Mouse (Mus musculus) forebrain, embryonic 13.5 days (tissue): ENCODE data around the gene Meis2. TPM values are rescaled to one million over a fixed set of nuclear protein-coding genes. Genes with fewer than 3 reads are reported as not detected.

Source experiments
- ATAC-seq: fragments of 200-750 bp; cut with Nextera tagmentation; 2 replicates; pipeline ENCODE4 v1.8.0; 2017
- H3K27ac ChIP-seq: fragments of 300-500 bp; sonication (generic); 2 replicates; pipeline ENCODE4 v1.5.1; 2015; ENCODE audit warnings: inconsistent platforms, mild to moderate bottlenecking, moderate library complexity
- H3K27me3 ChIP-seq: fragments of 300-500 bp; sonication (generic); 2 replicates; pipeline ENCODE4 v1.6.1; 2015; ENCODE audit warnings: mild to moderate bottlenecking, inconsistent platforms
- H3K36me3 ChIP-seq: fragments of 300-500 bp; sonication (generic); 2 replicates; pipeline ENCODE4 v1.6.1; 2015; ENCODE audit warnings: mild to moderate bottlenecking, inconsistent platforms; ENCODE audit not compliant: poor library complexity, severe bottlenecking
- H3K4me1 ChIP-seq: fragments of 300-500 bp; sonication (generic); 2 replicates; pipeline ENCODE4 v1.6.1; 2015; ENCODE audit warnings: inconsistent platforms
- H3K4me2 ChIP-seq: fragments of 300-500 bp; sonication (generic); 2 replicates; pipeline ENCODE4 v1.6.1; 2015; ENCODE audit warnings: inconsistent platforms, mild to moderate bottlenecking, moderate library complexity
- H3K4me3 ChIP-seq: fragments of 300-500 bp; sonication (generic); 2 replicates; pipeline ENCODE4 v1.5.1; 2015; ENCODE audit warnings: mild to moderate bottlenecking, inconsistent platforms
- H3K9ac ChIP-seq: fragments of 300-500 bp; sonication (generic); 2 replicates; pipeline ENCODE4 v1.6.1; 2015; ENCODE audit warnings: mild to moderate bottlenecking, inconsistent platforms
- H3K9me3 ChIP-seq: fragments of 300-500 bp; sonication (generic); replicated peaks from 2 replicates; pipeline ENCODE4 v1.6.1; 2016; ENCODE audit warnings: inconsistent platforms
- WGBS: fragments of 180-500 bp; shearing (Covaris S2); methylation state at CpG from one replicate; pipeline ENCODE4 v1.1.7; 2015; 5-methylcytosine and 5-hydroxymethylcytosine counted together
- polyA plus RNA-seq: library from polyadenylated mRNA; unstranded; fragments of >200 nt; fragmentation: Nextera tagmentation; extraction: Ambion mirVana; gene quantifications from 2 replicates; pipeline ENCODE4 v1.2.1, GENCODE M21; 2015

Meis2 gene
- polyA plus RNA-seq, 1 experiment from 2014 or later: 130 TPM

DNA sequence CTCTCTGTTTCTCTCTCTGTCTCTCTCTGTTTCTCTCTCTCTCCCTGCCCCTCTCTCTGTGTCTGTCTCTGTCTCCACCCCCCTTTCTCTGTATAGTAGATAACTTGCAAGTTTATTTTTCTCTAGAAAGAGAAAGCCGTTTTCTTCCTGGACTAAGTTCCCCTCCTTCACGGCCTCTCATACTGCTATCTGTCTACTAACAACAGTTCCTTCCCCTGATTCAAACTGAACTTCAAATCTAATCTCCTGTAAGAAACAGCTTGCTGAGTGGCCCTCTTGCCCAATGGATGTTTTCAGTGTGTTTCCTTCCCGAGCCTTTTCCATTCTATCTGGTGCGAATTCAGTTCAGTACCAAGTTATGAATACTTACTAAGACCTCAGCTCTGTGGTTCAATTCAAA is 155.4 kb downstream of the Meis2 start:
- H3K4me2 ChIP-seq: no peak overlapping the region
- H3K9ac ChIP-seq: no peak overlapping the region
- no peaks in the 10 kb centered on the region for H3K9me3 ChIP-seq
- no peak overlapping the region for H3K4me3 ChIP-seq
- peaks cover 11% of the 10 kb centered on the region; the same call in 1 of the 2 replicates for H3K36me3 ChIP-seq
- WGBS: 81% methylated on average over 4 of the region's 4 CpGs
- no peaks in the 10 kb centered on the region for H3K27me3 ChIP-seq
- ATAC-seq: no peak
- H3K27ac ChIP-seq: no peak overlapping the region
- peaks cover 11% of the 10 kb centered on the region for H3K4me1 ChIP-seq

DNA sequence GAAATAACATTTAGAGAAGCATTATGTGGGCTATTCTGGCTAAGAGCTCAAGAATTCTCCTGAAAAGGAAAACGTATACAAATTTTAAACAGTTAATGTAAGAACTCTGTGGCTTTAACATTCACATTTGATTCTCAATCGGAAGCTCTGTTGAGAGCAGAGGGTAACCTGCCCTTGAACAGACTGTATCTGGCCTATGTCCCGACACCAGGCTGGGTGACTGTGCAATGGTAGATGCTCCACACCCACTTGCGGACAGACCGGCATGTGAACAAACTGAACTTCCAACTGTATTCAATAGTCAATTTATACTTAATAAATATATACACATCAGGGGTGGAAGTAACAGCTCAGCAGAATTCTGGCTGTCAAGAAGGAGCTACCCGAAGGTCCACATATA is 164.6 kb downstream of the Meis2 start:
- no peak overlapping the region for H3K4me3 ChIP-seq
- no peak overlapping the region for H3K9ac ChIP-seq
- H3K9me3 ChIP-seq: no peaks in the 10 kb centered on the region
- ATAC-seq: no peak
- no peak overlapping the region for H3K27ac ChIP-seq
- no peaks in the 10 kb centered on the region for H3K27me3 ChIP-seq
- no peak overlapping the region for H3K4me2 ChIP-seq
- peaks cover 19% of the 10 kb centered on the region for H3K36me3 ChIP-seq
- peaks cover 75% of the 10 kb centered on the region for H3K4me1 ChIP-seq
- 96% methylated on average over 6 of the region's 6 CpGs for WGBS

DNA sequence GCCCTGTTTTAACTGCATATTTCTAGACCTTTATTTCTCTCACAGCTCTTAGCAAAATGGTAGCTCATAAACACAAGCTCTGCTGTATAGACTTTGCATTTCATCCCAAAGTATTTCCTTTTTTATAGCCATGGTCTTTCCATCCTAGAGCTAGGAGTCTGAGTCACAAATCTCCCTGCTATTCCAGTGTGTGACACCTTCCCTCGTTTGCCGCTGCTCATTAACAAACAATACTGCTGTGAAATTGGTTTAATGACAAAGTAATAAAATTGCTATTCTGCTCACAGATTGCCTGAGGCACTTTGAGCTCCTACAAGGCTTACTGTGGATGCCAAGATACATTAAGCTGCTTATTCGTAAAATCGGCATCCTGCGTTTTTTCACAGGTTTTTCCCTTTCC is 168.1 kb downstream of the Meis2 start:
- ATAC-seq: no peak
- H3K9ac ChIP-seq: peak overlapping the region; percentile 38; the same call in 1 of the 2 replicates
- H3K4me3 ChIP-seq: no peak overlapping the region
- peaks cover 88% of the 10 kb centered on the region for H3K4me1 ChIP-seq
- H3K4me2 ChIP-seq: no peak overlapping the region
- H3K36me3 ChIP-seq: 0 out of 2 replicates have a peak, but pooled peaks cover 6% of the 10 kb centered on the region
- H3K9me3 ChIP-seq: no peaks in the 10 kb centered on the region
- peak overlapping the region; percentile 41 for H3K27ac ChIP-seq
- WGBS: 28% methylated on average over 5 of the region's 5 CpGs
- H3K27me3 ChIP-seq: no peaks in the 10 kb centered on the region

DNA sequence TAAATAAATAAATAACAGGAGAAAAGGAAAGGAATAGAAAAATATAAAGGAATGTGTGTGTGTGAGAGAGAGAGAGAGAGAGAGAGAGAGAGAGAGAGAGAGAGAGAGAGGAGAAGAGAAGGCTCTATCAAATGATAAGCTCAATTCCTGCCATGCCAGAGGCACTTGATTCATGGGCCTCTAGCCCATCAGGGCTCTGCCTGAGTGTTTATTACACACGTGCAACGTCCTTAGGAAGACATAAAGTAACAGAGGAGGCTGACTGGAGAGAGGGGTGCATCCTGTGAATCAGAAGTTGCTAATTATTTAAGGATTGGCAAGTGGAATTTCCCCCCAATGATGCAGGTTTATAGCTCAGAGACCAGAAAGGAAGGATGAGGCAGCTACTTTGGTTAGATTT is 168.6 kb downstream of the Meis2 start:
- Histone ChIP-seq H3K4me3 (no peak overlapping the region), H3K4me1 (peaks cover 84% of the 10 kb centered on the region), H3K36me3 (0 out of 2 replicates have a peak, but pooled peaks cover 4% of the 10 kb centered on the region), H3K4me2 (no peak overlapping the region), H3K27ac (no peak overlapping the region), H3K27me3 (no peaks in the 10 kb centered on the region), H3K9me3 (no peaks in the 10 kb centered on the region), H3K9ac (no peak overlapping the region)
- no peak for ATAC-seq
- 22% methylated on average over 2 of the region's 2 CpGs for WGBS

DNA sequence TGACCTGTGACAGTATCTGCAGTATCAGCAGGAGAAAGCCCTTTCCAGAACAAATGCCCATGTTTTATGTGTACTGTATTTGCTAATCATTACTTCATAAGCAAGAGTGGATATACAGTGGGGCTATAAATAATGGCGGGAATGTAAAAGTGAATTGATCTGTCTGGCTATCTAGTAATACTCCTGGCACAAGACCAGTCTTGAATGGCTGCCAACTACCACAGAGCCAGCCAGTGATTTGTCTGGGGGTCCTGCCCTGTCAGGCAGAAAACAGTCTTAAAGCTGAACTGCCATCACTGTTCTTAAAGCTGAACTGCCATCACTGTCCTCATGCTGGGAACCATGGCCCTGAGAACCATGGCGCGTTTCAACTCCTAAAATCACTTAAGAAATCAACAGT is 169.9 kb downstream of the Meis2 start:
- Histone ChIP-seq H3K9me3 (no peaks in the 10 kb centered on the region), H3K27ac (peak overlapping the region; percentile 76), H3K9ac (no peak overlapping the region), H3K36me3 (0 out of 2 replicates have a peak, but pooled peaks cover 4% of the 10 kb centered on the region), H3K4me3 (no peak overlapping the region), H3K27me3 (no peaks in the 10 kb centered on the region), H3K4me2 (no peak overlapping the region), H3K4me1 (peaks cover 75% of the 10 kb centered on the region)
- WGBS: 37% methylated on average over 3 of the region's 3 CpGs
- peak; percentile 59 for ATAC-seq

DNA sequence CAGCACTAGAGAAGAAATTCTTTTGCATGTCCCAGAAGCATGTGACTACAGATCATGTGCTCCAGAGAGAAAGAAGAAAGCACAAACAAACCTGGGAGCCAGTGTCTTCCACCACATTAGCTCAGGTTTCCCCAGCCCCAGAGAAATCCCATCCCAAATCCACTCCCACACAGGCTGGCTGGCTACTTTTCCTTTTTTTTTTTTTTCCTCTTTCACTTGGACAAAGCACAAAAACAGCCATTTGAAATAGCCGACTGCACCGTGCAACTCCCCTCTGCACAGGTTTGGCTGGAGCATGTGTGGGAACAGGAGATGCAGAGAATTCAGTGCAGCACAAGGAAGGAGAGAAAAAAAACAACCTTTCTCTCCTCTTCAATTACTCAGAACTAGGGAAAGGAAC is 170.4 kb downstream of the Meis2 start:
- Histone ChIP-seq H3K27ac (peak overlapping the region; percentile 76), H3K4me3 (no peak overlapping the region), H3K27me3 (no peaks in the 10 kb centered on the region), H3K4me1 (peaks cover 70% of the 10 kb centered on the region), H3K36me3 (0 out of 2 replicates have a peak, but pooled peaks cover 5% of the 10 kb centered on the region), H3K9ac (no peak overlapping the region), H3K4me2 (no peak overlapping the region), H3K9me3 (no peaks in the 10 kb centered on the region)
- ATAC-seq: peak; percentile 52; the same call in 1 of the 2 replicates
- 24% methylated on average over 2 of the region's 2 CpGs for WGBS

DNA sequence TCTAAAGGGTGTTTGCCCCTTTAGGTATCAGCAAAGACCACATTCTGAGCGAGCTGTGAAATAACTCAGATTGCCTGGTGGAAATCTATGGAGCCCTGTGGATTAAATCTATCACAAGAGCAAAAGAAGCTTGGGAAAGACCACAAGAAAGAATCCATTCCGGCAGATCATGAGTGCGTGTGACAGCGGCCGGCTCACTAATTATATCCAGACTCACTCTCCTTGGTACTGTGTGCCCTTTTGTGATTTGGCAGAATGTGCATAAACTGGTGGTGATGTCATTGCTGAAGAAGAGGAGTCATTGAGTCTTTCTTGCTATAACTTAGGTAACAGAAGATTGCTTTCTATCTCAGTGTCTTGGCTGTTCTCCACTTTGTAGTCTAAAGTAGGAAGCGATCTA is 172.5 kb downstream of the Meis2 start:
- Histone ChIP-seq H3K27ac (0 out of 2 replicates have a peak overlapping the region, but pooled peaks have one; percentile 8), H3K36me3 (0 out of 2 replicates have a peak, but pooled peaks cover 5% of the 10 kb centered on the region), H3K4me3 (no peak overlapping the region), H3K4me2 (no peak overlapping the region), H3K4me1 (peaks cover 59% of the 10 kb centered on the region), H3K9me3 (no peaks in the 10 kb centered on the region), H3K27me3 (no peaks in the 10 kb centered on the region), H3K9ac (no peak overlapping the region)
- ATAC-seq: no peak
- 43% methylated on average over 6 of the region's 6 CpGs for WGBS

DNA sequence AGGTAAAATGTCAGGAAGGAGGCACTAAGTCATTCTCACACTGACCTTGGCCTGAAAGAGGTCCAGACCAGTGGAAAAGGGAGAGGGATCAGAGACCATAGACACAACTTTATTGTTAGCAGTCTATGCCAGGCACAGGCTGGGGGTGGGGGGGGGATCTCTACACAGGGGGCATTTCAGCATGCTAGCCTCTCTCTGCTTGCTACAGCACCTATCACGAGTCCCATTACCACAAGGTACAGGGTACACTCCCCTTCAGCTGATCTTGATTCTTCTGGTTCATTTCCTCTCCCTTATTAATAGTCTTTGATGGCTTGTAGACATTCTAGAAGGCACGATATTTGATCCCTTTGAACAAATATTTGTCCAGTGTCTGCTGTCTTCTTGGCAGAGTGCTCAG is 174.9 kb downstream of the Meis2 start:
- H3K4me2 ChIP-seq: no peak overlapping the region
- WGBS: 59% methylated on average over 2 of the region's 2 CpGs
- H3K9ac ChIP-seq: no peak overlapping the region
- no peaks in the 10 kb centered on the region for H3K9me3 ChIP-seq
- no peak for ATAC-seq
- H3K27me3 ChIP-seq: no peaks in the 10 kb centered on the region
- no peak overlapping the region for H3K4me3 ChIP-seq
- no peak overlapping the region for H3K27ac ChIP-seq
- peaks cover 42% of the 10 kb centered on the region for H3K4me1 ChIP-seq
- H3K36me3 ChIP-seq: peaks cover 8% of the 10 kb centered on the region; the same call in 1 of the 2 replicates

DNA sequence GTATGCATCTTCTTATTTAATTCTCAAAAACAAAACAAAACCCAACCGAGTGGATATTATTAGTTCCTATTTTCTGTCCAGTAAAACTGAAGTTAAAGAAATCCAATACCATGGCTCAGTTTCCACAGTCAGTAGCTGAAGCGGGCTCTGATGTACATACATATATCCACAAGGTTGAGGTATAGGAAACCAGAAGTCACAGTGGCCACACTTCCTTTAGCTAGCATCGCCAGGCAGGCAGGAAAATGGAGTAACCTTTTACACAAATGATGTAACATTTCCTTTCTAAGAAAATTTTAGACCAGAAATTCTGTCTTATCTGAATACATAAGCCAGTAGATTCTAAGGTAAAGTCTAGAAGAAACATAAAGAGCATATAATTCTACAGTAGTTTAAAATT is 175.6 kb downstream of the Meis2 start:
- no peak overlapping the region for H3K9ac ChIP-seq
- 88% methylated on average over 3 of the region's 3 CpGs for WGBS
- H3K36me3 ChIP-seq: peaks cover 12% of the 10 kb centered on the region
- no peaks in the 10 kb centered on the region for H3K27me3 ChIP-seq
- no peak overlapping the region for H3K4me3 ChIP-seq
- H3K9me3 ChIP-seq: no peaks in the 10 kb centered on the region
- no peak for ATAC-seq
- peaks cover 41% of the 10 kb centered on the region for H3K4me1 ChIP-seq
- no peak overlapping the region for H3K27ac ChIP-seq
- H3K4me2 ChIP-seq: no peak overlapping the region

DNA sequence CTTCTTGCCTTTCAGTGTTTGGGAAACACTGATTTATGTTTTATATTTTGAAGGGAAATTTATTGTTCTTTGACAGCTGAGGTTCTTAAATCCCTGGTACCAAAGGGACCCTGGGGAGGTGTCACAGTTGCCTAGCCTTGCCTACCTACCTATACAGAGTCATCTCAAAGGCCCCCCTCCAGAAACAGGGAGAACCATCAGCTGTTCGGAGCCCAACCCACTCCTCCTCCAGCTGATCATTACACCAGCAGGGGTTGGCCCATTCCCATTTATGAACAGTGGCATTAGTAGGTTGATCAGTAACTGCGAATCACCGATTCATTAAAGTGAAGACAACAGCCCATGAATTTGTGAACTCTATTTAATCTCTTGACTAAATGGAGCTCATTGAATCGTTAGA is 176.4 kb downstream of the Meis2 start:
- Histone ChIP-seq H3K4me2 (no peak overlapping the region), H3K27me3 (no peaks in the 10 kb centered on the region), H3K4me1 (peaks cover 43% of the 10 kb centered on the region), H3K9me3 (no peaks in the 10 kb centered on the region), H3K27ac (no peak overlapping the region), H3K4me3 (no peak overlapping the region), H3K9ac (no peak overlapping the region), H3K36me3 (peaks cover 12% of the 10 kb centered on the region)
- WGBS: 71% methylated on average over 4 of the region's 4 CpGs
- no peak for ATAC-seq

DNA sequence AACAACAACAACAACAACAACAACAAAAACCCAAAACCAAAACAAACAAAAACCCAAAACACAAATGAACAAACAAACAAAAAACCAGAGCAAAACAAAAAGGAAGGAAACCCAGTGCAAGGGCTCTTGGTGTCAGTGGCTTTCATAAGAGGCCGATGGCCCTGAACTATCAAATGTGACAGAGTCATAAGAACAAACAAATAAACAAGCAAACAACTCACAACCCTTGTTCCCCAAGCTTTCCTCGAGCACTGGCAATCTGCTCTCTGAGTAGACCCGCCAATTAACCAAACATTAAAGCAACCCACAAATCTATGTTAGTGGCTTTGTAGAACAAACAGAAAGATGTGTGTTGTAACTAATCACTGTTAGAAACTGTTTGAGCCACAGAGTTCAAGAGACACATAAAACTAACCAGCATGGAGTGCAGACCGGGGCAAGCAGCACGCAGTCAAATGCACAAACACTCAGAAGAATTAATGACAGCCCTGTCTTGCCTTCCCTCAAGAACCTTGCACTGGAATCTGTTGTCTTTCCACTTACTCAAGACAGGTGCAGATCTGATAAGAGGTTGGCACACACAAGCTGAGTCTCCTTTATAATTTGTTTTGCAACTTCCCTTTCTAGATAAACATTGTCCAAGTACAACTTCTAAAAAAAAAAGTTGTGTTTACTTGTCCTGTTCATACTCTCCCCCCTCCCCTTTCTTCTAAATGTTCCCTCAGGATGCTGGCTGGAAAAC is 177.1 kb downstream of the Meis2 start:
- H3K9me3 ChIP-seq: no peaks in the 10 kb centered on the region
- 83% methylated on average over 5 of the region's 5 CpGs for WGBS
- no peak overlapping the region for H3K9ac ChIP-seq
- peaks cover 43% of the 10 kb centered on the region for H3K4me1 ChIP-seq
- no peak overlapping the region for H3K27ac ChIP-seq
- H3K27me3 ChIP-seq: no peaks in the 10 kb centered on the region
- H3K36me3 ChIP-seq: peaks cover 12% of the 10 kb centered on the region
- ATAC-seq: no peak
- no peak overlapping the region for H3K4me3 ChIP-seq
- no peak overlapping the region for H3K4me2 ChIP-seq

DNA sequence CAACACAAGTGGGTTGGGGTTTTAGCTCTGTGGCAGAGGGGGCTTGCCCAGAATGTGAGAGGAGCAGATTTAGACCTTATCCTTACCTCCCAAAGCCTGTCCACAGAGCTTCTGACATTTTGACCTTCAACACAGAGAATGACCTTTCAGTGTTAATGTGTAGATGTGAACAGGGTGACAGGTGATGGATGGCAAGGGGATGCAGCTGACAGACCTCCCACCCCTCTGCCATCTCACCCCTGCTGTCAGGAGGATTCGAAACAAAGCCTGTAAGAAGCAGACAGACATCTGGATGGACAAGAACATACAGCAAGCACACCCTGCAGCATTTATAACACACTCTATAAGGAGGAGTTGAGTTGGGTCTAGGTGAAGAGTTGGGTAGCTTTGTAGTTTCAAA is 178.0 kb downstream of the Meis2 start:
- Histone ChIP-seq H3K27ac (no peak overlapping the region), H3K9me3 (no peaks in the 10 kb centered on the region), H3K9ac (no peak overlapping the region), H3K4me3 (no peak overlapping the region), H3K36me3 (peaks cover 12% of the 10 kb centered on the region), H3K4me1 (peaks cover 38% of the 10 kb centered on the region), H3K27me3 (no peaks in the 10 kb centered on the region), H3K4me2 (no peak overlapping the region)
- WGBS: 75% methylated on average over 1 of the region's 1 CpGs
- ATAC-seq: no peak

DNA sequence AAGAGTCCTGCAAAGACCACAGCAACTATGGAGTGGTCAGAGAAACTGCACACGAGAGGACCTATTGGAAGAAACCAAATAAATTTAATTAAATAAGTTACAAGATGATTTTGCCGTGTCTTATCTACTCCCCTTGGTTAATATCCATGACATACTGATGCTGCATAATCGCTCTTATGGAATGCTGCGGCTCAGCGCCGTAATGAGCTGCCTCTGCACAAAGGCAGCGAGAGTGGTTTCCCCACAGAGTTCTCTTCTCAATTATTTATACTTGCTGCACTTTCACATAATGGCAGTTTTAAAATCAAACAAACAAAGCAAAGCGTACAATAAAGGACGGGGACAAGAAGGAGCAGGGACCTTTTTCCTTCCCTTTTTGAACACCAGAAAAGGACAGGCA is 181.5 kb downstream of the Meis2 start:
- H3K9ac ChIP-seq: no peak overlapping the region
- H3K9me3 ChIP-seq: no peaks in the 10 kb centered on the region
- H3K4me3 ChIP-seq: no peak overlapping the region
- no peak overlapping the region for H3K4me2 ChIP-seq
- WGBS: 9% methylated on average over 9 of the region's 9 CpGs
- H3K4me1 ChIP-seq: peaks cover 39% of the 10 kb centered on the region
- H3K36me3 ChIP-seq: peaks cover 7% of the 10 kb centered on the region
- no peaks in the 10 kb centered on the region for H3K27me3 ChIP-seq
- 0 out of 2 replicates have a peak overlapping the region, but pooled peaks have one; percentile 25 for H3K27ac ChIP-seq
- peak; percentile 57; the same call in 1 of the 2 replicates for ATAC-seq
